Mouse (Mus musculus) cerebellum, adult 9-11 months (tissue): Measurements from ENCODE around the gene Rfx7.

Experiments
- DNase-seq: peaks from one replicate; pipeline ENCODE4 v3.0.0; 2022

The Rfx7 gene

DNA sequence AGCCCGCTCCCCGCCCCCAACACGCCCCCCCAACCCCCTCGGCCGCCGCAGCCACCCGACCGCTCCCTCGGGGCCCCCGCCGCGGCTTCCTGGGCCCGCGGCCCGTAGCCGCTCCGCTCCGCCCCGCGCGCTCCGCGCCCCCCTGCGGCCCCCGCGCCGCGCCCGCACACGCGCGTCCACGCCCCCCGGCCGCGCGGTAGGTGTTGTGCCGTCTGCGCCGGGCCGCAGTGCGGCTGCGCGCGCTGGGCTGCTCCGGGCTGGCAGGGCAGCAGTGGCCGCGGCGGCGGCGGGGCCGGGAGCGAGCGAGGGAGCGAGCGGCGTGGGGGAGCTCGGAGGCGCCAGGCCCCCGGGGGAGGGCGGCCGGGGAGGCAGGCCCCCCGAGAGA is at the start of gene Rfx7:
Gene Rfx7 (plus strand): TSS at position 245 of the 385 bp plus-strand sequence.
- peak; percentile 87 for DNase-seq

DNA sequence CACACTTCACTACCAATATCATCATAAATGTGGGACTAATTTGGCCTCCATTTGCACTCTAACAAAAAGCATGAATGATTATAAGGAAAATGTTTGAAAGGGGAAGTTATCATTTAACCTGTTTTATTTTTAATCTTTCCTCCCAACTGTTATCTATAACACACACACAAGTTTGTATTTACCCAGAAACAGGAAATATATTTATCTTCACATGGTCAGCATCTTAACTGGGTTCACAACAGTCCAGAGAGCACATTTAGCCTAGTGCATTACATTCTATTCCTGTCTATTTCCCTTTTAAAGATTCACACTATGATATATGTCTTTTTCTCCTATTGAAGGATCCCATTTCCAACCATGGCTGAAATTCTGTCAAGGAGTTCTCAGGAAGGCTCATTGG is 43.5 kb upstream of the Rfx7 start:
- no peak for DNase-seq

DNA sequence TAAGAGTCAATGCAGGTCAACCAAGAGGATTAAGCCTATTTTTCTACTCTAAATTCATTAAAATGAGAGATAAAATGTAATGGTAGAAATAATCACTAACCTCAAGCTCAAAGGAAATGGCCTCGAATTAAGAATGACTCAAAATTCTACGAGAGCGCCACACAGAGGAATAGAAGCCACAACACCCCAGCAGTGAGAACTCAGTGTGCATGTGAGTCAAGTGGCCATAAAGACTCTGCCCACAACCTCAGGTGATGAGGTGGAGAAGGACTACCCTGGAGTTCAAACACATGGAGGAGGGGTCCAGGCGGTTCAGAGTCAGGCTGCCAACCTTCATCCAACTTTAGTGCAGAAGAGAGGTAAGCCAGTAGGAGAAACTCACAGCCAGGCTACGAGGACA is 42.9 kb upstream of the Rfx7 start:
- DNase-seq: no peak

DNA sequence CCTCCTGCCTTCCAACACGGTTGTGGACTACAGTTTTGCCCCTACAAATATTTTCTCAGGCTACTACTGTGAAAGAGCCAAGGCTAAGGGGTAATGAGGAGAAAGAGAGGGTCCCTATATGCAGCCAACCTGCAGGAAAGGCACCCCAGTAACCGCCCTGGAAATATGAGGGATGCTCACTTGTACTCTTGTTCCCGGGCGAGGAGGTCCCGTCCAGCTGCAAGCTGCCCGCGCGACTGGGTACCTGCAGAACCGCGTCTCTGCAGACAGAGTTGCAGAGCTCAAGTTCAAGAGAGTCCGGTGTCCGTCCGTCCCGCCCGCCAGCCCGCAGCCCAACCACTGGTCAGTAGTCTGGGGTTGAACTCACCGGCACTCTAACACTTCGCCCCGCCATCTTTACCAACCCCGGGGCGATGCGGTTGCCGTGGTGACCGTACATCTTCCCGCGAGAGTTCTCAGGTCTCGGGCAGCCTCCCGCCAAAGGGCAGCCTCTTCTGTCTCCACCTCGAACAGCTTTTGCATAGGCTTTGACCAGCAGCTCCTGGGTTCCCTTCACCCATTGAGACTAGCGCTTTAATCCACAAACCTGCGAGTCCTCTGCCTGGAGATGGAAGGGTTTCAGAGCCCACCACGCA is 40.4 kb upstream of the Rfx7 start:
- DNase-seq: peak; percentile 90

DNA sequence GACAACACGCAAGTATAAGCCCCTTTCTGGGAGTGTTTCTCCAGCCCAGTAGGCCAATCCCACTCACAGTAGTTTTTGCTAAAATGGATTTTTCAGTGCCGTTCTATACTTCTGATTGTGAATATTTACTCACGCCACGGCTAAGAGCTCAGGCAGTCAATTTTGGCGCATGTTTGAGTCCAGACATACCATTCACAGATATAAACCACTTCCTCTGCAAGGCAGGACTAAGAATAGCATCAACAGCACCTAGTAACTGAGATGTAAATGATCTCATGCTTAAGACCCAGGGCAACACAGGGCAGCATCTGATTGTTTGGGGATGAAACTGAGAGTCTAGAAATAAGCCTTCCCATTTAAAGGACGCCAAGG is 39.9 kb upstream of the Rfx7 start, which contains the start of gene Tex9:
Gene Tex9 (minus strand): TSS at position 19 of the 372 bp plus-strand sequence.
- no peak for DNase-seq

DNA sequence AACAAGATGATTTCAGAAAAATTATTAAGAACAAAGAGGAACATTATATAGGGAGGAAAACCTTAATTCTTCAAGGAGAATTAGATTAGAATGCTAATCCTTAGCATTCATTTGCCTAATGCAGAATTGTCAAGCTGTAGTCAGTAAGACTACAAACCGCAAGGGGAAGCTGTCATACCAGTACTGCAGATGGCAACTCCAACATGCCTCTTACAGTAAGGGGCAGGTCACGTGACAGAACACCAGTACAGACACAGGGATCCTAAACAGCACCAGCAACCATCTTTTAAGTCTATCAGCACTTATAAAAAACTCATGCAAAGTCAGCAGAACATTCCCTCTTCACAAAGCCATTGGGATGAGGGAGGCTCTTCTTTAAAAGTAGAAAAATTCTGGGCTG is 38.6 kb upstream of the Rfx7 start:
- DNase-seq: no peak

DNA sequence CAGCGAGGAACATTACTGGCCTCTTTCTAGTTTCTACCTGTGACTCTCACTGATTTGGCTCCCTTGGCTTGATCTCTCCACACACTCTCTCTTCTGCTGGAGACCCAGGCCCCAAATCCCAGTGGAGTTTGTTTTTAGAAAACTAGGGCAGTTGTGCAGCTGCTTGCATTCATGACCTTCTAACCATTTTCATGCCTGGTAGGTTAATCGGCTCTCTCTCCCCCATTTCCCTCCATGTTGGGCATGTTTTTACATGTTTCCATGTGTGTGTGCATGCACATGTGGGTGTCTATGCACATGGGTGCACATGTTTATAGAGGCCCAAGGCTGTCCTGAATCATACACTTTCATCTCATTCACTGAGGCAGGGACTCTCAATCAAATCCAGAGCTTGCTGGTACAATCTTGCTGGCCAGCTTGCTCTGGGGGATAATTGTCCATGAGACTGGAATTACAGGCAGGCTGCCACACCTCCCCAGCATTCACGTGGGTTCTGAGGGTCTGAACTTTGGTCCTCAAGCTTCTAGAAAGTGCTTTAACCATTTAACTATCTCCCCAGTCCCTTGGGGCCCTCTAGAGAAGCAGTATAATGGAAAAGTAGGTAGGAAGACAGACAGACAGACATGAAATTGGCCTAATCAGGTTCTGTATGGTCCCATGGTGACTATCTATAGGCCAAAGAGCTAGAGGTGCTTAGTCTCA is 37.9 kb upstream of the Rfx7 start:
- DNase-seq: no peak

DNA sequence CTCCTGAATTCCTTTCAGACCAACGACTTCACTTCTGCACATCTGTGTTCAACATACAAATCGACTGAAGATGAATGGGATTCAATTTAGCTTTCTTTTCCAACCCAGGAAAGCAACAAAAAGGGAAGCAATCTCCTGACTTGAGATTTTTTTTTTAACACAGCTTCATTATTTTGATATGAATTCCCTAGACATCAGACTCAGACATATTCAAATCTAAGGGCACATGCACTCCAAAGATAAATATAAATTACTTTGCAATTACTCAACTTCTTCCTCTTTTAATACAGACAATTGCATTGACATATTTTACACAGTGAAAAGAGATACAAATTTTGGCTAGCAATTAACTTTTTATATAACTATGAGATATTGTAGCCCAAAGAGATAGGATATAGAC is 35.3 kb upstream of the Rfx7 start:
- DNase-seq: no peak

DNA sequence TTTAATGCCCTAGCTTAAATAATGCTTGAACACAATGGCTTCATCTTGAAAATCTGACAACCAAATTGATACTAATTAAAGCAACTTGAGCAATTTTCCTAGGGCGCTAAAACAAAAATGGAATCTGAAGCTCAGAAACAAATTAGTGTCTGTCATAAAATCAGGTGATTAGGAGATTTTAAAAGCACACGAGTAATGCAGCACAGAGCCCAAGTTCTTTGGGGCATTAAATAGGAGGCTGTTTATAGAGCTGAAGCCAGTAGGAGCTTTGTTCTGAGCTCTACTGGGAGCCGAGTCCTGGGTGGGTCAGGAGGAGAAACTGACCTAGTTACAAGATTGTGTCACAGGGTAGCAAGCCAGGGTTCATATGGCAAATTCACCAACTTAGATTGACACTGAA is 34.9 kb upstream of the Rfx7 start:
- DNase-seq: no peak

DNA sequence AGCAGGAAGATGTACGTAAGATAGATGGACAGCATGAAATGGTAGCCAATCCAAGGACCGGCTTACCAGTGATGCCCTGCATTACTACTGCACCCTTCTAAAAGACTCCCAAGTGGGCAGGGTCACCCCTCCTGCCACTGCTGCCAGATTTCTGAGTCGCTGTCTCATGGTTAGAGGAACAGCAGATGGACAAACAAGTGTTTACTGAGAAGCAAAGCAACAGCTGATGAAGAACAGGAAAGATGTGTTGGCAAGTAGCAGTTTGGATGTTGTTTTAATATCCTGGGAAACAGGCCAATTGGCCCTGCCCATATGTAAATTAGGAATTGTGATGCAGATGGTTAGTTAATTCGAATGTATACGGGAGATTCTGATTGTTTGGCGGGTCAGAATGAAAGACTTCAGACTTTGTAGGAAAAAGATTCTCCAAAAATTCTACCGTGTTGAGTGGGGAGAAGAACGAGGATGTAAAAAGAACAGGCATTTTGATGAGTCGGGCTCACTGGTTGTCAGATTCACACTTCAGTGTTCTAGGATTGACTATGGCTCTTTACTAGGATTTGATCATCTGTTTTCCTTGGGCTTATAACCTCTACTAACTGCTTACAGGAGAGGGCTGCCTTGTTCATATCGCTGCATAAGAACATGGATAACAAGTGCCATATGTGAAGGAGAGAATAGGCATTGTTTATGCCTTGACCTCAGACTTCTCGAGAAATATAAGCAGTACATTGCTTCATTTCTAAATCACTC is 19.6 kb upstream of the Rfx7 start:
- DNase-seq: no peak

DNA sequence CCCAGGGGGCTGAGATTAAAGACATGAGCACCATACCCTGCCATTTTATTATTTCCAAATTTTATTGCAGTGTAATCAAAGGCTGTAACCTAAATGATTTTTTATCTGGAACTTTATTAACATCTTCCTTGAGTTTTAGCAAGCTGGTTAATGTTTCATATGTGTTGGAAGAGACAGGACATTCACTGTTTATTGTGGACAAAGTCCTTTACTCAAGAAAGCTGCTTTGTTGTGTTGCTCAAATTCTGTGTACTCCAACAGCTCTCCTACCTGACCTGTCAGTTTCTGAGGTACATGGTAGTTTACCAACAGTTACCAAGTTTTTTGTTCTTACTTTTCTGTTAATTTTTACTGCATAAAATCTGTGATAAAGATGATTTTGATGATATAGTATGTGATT is 16.7 kb upstream of the Rfx7 start:
- no peak for DNase-seq

DNA sequence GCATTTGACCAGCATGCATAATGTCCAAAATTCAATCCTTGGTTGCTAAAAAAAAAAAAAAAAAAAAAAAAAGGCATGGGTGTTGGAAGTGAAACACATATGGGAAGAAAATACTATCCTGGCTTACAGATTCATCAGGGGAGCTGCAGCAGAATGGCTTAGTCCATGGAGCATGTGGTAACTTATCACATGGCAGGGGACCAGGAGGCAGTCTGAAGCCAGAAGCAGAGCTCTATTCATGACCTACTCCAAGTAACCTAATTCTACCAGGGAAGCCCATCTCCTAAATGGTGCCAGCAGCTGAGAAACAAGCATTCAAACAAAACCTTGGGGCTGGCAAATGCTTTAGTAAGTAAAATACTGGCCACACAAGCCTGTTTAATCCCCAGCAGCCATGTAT is 12.8 kb upstream of the Rfx7 start:
- no peak for DNase-seq

DNA sequence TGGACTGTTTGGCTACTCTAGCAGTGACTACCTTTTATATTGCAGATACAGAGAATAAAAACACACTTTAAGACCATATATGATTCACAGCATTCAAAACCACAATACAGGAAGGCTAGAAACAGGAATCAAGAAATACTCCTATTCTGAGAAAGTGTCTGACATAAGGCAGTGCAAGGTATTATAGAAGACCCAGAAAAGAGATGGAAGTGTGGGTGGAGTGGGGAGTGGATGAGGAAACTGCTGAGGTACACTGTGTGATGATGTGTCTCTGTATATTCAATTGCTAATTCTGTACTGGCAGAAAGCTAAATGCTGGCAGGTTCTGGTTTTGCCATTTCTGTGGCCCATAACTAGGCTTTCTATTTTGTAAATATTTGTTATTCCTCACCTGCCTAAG is 11.2 kb upstream of the Rfx7 start:
- no peak for DNase-seq

DNA sequence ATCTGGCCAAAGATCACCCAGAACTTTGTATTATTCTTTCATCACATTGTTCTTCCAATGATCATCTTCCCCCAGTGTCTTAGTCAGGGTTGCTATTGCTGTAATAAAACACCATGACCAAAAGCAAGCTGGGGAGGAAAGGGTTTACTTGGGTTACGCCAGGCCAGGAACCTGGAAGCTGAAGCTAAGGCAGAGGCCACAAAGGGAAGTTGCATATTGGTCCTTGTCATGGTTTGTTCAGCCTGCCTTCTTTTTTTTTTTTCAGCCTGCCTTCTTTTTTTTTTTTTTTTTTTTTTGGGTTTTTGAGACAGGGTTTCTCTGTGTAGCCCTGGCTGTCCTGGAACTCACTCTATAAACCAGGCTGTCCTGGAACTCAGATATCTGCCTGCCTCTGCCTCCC is 5.9 kb upstream of the Rfx7 start:
- DNase-seq: no peak

DNA sequence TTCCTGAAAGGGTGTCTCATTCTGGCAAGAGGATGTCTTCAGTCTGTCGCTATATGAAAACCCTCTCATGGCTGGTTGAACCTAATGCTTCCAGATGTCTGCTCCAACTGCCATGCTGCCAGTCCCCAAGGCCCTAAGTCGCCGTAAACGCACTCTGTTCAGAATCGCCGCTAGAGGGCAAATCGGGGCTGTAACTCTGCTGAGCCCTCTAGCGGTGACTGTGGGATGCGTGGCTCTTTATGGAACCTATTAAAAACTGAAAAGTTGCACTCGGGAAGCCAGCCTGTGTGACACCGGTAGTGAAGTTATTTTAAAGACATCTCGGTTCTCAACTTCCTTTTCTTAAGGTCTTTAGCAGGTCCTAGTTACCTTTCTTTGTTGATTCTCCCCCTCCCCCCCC is 1.8 kb upstream of the Rfx7 start:
- peak; percentile 84 for DNase-seq

DNA sequence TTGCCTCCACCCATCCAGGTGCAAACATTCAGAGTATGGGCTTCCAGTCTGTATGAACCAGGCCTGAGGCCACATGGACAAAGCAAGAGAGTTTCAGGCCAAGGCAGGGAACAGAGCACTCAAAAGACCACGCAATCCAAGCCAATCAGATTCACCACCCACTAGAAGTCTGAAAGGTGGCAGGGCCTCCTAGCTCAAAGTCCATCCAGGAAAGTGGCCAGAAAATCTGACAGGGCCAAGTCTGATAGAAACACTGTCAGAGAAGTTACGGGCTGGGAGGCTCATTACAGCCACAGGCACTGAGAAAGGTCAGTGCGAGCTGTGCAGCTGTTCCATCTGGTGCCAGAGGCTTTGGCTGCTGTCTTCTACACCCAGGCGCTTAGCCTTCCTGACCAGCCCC is 1.2 kb upstream of the Rfx7 start:
- DNase-seq: no peak

DNA sequence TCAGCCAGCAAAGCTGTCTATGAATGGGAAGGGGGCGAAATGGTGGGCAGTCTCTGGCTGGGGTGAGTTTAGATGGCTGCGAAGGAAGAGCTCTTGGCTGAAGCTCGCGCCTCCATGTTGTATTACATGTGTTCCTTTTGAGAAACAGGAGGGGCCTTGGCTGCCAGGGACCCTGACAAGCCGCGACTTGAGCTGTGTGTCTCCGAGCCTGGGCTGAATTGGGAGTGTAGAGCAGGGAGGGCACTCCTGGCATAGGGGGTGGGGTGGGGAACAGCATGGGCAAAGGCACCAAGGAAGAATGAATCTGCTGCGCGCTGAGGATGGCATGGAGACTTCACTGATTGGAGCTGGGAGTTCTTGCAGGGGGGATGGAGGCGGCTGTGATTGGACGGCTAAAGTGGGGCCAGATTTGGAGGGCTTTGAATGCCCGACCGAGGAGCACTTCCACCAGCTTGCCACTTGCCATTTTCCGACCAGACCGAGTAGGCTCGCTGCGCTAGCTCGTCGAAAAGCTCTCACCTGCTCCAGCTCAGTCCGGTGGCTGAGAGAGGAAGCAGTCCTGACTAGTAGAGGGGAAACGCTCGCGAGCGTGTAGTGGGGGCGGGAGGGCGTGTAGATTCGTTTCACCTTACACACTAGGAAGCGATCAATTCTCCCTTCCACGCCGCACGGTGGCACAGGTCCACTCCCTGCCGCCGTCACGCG is 597 bp upstream of the Rfx7 start:
- DNase-seq: peak; percentile 84

DNA sequence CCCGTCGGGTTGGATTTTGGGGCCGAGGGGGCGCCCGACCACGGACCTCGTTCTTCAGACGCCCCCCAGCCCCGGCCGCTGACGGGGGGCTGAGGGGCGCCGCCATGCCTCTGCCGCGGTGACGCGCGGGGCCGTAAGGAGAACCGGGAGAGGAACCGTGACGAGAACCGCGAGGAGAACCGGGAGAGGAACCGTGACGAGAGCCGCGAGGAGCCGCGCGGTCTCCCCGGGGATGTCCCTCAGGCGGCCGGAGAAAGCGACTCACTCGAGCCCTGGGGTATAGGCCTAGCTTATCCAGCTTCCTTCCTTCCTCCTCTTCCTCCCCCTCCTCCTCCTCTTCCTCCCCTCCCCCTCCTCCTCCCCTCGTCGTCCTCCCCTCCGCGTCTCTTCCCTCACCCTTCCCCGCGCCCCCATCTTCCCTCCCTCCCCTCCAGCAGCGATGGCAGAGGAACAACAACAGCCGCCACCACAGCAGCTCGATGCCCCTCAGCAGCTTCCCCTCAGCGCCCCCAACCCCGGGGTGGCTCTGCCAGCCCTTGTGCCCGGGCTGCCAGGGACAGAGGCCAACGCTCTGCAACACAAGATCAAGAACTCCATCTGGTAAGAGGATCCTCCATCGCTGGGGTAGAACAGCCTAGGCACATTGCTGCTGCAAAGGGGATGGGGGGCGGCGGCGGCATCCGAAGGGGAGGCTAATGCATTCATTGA is 495 bp downstream of the Rfx7 start:
- peak; percentile 78 for DNase-seq

DNA sequence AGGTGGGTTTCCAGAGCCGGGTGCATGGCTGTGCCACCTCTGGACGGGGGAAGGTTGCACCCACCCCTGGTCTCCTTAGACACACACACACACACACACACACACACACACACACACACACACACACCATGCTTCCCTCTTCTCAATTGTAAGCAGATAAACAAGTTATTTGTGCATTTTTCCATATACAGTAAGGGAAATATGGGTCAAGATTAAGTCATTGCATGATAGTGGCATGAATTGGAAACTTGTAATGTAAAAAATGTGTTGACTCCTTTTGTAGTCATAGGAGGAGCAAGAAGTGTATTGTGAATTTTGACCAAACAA is 1.0 kb downstream of the Rfx7 start:
- no peak for DNase-seq

DNA sequence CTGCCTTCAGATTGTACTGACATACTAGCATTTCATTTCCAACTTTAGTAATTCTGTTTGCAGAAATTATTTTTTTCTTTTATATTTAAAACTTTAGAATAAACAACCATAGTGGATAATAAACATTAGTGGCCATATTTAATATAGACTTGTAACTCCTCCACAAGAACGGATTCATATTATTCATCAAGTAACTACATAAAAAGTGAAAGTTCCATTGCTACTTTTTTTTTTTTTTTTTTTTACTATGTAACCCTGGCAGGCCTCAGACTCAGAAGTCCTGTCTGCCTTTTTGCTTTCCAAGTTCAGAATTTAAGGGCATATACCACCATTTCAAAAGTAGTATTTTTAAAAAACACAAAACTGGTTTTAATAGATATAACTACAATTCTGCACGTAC is 2.9 kb downstream of the Rfx7 start:
- DNase-seq: no peak

DNA sequence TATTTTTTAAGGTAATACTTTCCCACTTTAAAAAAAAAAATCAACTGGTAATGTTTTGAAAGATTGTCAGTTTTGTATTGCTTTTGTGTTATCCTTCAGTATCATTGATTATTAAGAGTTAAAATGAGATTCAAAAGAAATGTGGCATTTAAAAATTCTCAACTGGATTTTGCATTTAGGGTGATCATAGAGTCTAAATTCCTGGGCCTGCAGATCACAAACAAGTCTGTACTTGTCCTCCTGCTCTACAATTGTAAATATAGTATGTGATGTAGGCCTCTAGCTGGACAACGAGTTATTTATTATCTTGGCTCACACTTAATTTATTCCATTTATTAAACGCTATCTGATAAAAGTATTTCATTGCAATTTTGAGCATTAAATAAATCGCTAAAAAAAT is 3.4 kb downstream of the Rfx7 start:
- no peak for DNase-seq

DNA sequence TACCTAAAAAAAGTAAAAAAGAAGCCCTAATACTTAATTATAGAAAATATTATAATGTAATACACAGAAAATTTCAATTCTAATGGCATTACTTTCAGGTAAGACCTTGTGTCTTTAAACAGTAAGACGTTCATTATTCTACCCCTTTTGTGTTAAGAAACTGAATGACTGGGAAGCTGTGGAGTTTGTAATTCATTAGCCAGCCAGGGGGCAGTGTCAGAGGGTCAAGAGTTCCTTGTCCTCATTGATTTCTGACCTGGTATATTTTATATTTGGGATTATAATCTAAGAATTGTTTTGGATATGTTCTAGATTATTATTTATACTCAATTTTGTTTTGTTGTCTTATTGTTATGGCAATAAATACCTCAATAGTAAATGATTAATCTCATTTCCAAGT is 5.0 kb downstream of the Rfx7 start:
- no peak for DNase-seq

DNA sequence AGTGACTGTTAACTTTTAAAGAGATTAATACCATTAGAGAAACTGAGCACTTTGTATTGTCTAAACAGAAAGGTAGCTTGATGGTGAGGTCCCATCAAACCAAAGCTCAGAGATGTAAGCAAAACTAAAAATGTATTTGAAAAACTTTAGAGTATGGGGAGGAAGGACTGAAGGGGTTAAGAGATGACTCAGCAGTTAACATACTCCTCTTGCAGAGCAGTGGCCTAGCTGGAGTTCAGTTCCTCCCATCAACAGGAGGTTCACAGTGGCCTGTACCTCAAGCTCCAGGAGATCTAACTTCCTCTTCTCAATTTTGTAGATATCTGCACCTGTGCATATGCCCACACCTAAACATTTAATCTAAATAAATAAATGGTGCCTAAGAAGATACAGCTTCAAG is 11.6 kb downstream of the Rfx7 start:
- DNase-seq: no peak
